Mouse (Mus musculus): ENCODE measurements at regions not wholly inside any gene's neighbourhood (a gene's known extent, or its start where the extent isn't known, plus 50 kb on each side); places are given as distances from the start of the nearest gene placed in this dataset.

GRCm38 (mm10) chr2:171856491-171856890 is 186.8 kb downstream of the Cbln4 start:
- TF ChIP-seq NELFE (IDR thresholded peaks at IDR 0.05; ENCODE audit: low read depth, low read length), result no peak
- TF ChIP-seq TBP (IDR thresholded peaks at IDR 0.05; ENCODE audit: low read depth, low read length), result no peak
- TF ChIP-seq POLR2AphosphoS5 (IDR thresholded peaks at IDR 0.05; ENCODE audit: borderline replicate concordance, low read depth, low read length), result no peak
- TF ChIP-seq TAL1 (IDR thresholded peaks at IDR 0.05; ENCODE audit: low read length), result no peak
- TF ChIP-seq ZC3H11A (IDR thresholded peaks at IDR 0.05; ENCODE audit: low read depth, low read length), result no peak
- no peak for TF ChIP-seq CTCF (IDR thresholded peaks at IDR 0.05 in 2 of 3, conservative IDR thresholded peaks at IDR 0.05 in 1 of 3; ENCODE audit: control insufficient read depth in 1 of 3, insufficient read depth in 1 of 3, low read depth in 2 of 3, low read length in 3 of 3, poor library complexity in 1 of 3, severe bottlenecking in 1 of 3)

Data from MEL (cell line).